Mouse (Mus musculus) neural tube, embryonic 11.5 days (tissue): ENCODE data around the gene Itpkb. TPM values are rescaled to one million over a fixed set of nuclear protein-coding genes. Genes with fewer than 3 reads are reported as not detected.

Source experiments
- ATAC-seq: fragments of 200-750 bp; cut with Nextera tagmentation; 2 replicates; pipeline ENCODE4 v1.8.0; 2017; ENCODE audit warnings: moderate number of reproducible peaks, mild to moderate bottlenecking, moderate TSS enrichment, moderate library complexity; ENCODE audit not compliant: insufficient read depth, low FRiP score, low TSS enrichment
- DNase-seq: peaks from one replicate; pipeline ENCODE4 v3.0.0-alpha.2; 2015; ENCODE audit warnings: low spot score
- H3K27ac ChIP-seq: fragments of 300-500 bp; sonication (generic); 2 replicates; pipeline ENCODE4 v1.5.1; 2014; ENCODE audit warnings: low read depth, mild to moderate bottlenecking, low read length
- H3K27me3 ChIP-seq: fragments of 300-500 bp; sonication (generic); 2 replicates; pipeline ENCODE4 v1.6.1; 2014; ENCODE audit warnings: mild to moderate bottlenecking, low read length, mixed read lengths; ENCODE audit not compliant: control insufficient read depth, insufficient read depth
- H3K36me3 ChIP-seq: fragments of 300-500 bp; sonication (generic); 2 replicates; pipeline ENCODE4 v1.6.1; 2014; ENCODE audit warnings: mild to moderate bottlenecking, low read length, moderate library complexity, mixed read lengths; ENCODE audit not compliant: control insufficient read depth, insufficient read depth
- H3K4me1 ChIP-seq: fragments of 300-500 bp; sonication (generic); 2 replicates; pipeline ENCODE4 v1.6.1; 2014; ENCODE audit warnings: low read length, mixed read lengths; ENCODE audit not compliant: control insufficient read depth, insufficient read depth
- H3K4me2 ChIP-seq: fragments of 300-500 bp; sonication (generic); 2 replicates; pipeline ENCODE4 v1.6.1; 2014; ENCODE audit warnings: low read depth, mild to moderate bottlenecking, moderate library complexity
- H3K4me3 ChIP-seq: fragments of 300-500 bp; sonication (generic); 2 replicates; pipeline ENCODE4 v1.5.1; 2014; ENCODE audit warnings: low read depth, low read length
- H3K9ac ChIP-seq: fragments of 300-500 bp; sonication (generic); 2 replicates; pipeline ENCODE4 v1.6.1; 2014; ENCODE audit warnings: mild to moderate bottlenecking, low read length
- H3K9me3 ChIP-seq: fragments of 300-500 bp; sonication (generic); 2 replicates; pipeline ENCODE4 v1.6.1; 2016; ENCODE audit warnings: low read length; ENCODE audit not compliant: control insufficient read depth
- WGBS: fragments of 180-500 bp; shearing (Covaris S2); extraction: QIAGEN DNeasy Blood & Tissue Kit; methylation state at CpG from one replicate; pipeline ENCODE4 v1.1.7; 2014; 5-methylcytosine and 5-hydroxymethylcytosine counted together
- polyA plus RNA-seq: library from polyadenylated mRNA; unstranded; fragments of >200 nt; fragmentation: Nextera tagmentation; extraction: Ambion mirVana; gene quantifications from 2 replicates; pipeline ENCODE4 v1.2.1, GENCODE M21; 2014

The Itpkb gene
- polyA plus RNA-seq, 1 experiment from 2014 or later: 2.6 TPM

DNA sequence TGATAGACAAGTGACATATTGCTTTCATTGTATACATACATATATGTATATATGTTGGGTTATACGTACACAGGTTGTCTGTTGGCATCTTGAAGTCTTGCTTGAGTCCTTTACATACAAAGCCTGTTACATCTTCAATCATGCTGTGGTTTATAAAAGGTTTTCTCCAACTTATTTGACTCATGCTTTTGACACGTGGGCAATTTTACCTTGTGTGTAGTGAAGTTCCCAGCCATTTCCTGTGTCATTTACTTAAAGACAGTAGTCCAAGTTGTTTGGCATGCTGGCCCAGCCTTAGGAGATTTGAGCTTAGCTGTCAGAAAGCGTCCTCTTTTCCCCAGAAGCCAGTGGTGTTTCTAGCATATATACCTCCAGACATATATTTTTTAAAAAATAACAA is 68.2 kb downstream of the Itpkb start:
- no peak overlapping the region for H3K27ac ChIP-seq
- H3K9ac ChIP-seq: no peak overlapping the region
- no peak overlapping the region for H3K4me2 ChIP-seq
- no peaks in the 10 kb centered on the region for H3K36me3 ChIP-seq
- no peaks in the 10 kb centered on the region for H3K4me1 ChIP-seq
- no peaks in the 10 kb centered on the region for H3K9me3 ChIP-seq
- WGBS: 76% methylated on average over 3 of the region's 3 CpGs
- no peaks in the 10 kb centered on the region for H3K27me3 ChIP-seq
- H3K4me3 ChIP-seq: no peak overlapping the region
- ATAC-seq: no peak
- DNase-seq: no peak

GRCm38 (mm10) chr1:180400691-180401455 is 70.6 kb downstream of the Itpkb start:
- no peaks in the 10 kb centered on the region for H3K27me3 ChIP-seq

DNA sequence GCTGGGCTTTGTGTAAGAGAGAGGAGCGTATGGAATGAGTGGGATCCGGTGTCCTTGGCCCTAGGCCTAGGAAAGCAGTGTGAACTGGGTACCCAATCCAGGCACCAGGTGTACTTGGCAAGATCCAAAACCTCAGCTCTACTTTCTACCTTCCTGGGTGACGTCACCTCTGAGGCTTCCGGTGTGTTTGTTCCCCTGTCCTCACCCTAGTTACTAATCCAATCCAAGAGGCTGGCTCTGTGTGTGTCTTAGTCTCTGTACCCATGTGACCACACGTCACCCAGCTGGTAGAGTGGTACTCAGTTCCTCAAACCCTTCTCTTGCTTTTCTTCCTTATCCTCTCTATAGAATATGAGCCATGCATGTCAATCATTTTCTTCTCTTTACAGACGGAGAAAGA is 71.4 kb downstream of the Itpkb start:
- Histone ChIP-seq H3K4me2 (no peak overlapping the region), H3K4me1 (no peaks in the 10 kb centered on the region; the same call in 1 of the 2 replicates), H3K27me3 (no peaks in the 10 kb centered on the region), H3K9me3 (no peaks in the 10 kb centered on the region), H3K9ac (no peak overlapping the region), H3K27ac (no peak overlapping the region), H3K36me3 (no peaks in the 10 kb centered on the region), H3K4me3 (no peak overlapping the region)
- WGBS: 92% methylated on average over 6 of the region's 6 CpGs
- DNase-seq (no peak), ATAC-seq (no peak)

More at GRCm38 (mm10) chr1:180400691-180401455, 70.6 kb downstream of the Itpkb start:
- Histone ChIP-seq H3K4me1 (no peaks in the 10 kb centered on the region), H3K36me3 (no peaks in the 10 kb centered on the region), H3K9ac (no peak overlapping the region), H3K27ac (no peak overlapping the region), H3K4me3 (no peak overlapping the region), H3K4me2 (no peak overlapping the region), H3K9me3 (no peaks in the 10 kb centered on the region)
- ATAC-seq: no peak
- WGBS: 79% methylated on average over 4 of the region's 4 CpGs
- no peak for DNase-seq

GRCm38 (mm10) chr1:180402481-180403081 is 72.3 kb downstream of the Itpkb start:
- ATAC-seq (no peak), DNase-seq (no peak)
- Histone ChIP-seq H3K4me1 (peaks cover 4% of the 10 kb centered on the region; the same call in 1 of the 2 replicates), H3K27me3 (no peaks in the 10 kb centered on the region), H3K4me2 (no peak overlapping the region), H3K36me3 (no peaks in the 10 kb centered on the region), H3K4me3 (no peak overlapping the region), H3K9me3 (no peaks in the 10 kb centered on the region), H3K27ac (no peak overlapping the region), H3K9ac (no peak overlapping the region)
- 90% methylated on average over 11 of the region's 11 CpGs for WGBS

DNA sequence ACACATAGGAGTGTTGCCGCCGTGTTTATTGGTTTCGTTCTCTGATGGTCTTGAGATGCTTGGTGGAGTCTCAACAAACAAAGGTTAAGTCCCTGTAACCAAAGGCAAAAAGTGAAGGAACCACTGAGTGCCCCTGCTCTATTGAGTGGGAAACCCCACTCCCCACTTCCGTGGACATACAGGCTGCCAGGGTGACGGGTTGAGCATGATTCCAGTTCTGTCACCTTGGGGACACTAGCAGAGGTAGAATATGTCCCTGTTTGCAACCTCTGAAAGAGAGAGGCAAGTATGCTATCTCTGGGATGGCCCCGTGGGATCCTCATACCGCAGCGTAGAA is 73.0 kb downstream of the Itpkb start:
- H3K4me3 ChIP-seq: no peak overlapping the region
- no peak for ATAC-seq
- H3K27ac ChIP-seq: no peak overlapping the region
- DNase-seq: no peak
- no peaks in the 10 kb centered on the region for H3K36me3 ChIP-seq
- H3K9me3 ChIP-seq: no peaks in the 10 kb centered on the region
- H3K9ac ChIP-seq: no peak overlapping the region
- peaks cover 4% of the 10 kb centered on the region; the same call in 1 of the 2 replicates for H3K4me1 ChIP-seq
- WGBS: 92% methylated on average over 8 of the region's 8 CpGs
- H3K4me2 ChIP-seq: no peak overlapping the region
- H3K27me3 ChIP-seq: no peaks in the 10 kb centered on the region

- Histone ChIP-seq H3K4me2 (no peak overlapping the region), H3K4me3 (no peak overlapping the region), H3K4me1 (peaks cover 4% of the 10 kb centered on the region; the same call in 1 of the 2 replicates), H3K27ac (no peak overlapping the region), H3K36me3 (no peaks in the 10 kb centered on the region), H3K9ac (0 out of 2 replicates have a peak overlapping the region, but pooled peaks have one; percentile 10), H3K9me3 (no peaks in the 10 kb centered on the region), H3K27me3 (no peaks in the 10 kb centered on the region)
- WGBS: 79% methylated on average over 32 of the region's 32 CpGs
- no peak for DNase-seq
- no peak for ATAC-seq
Measured at GRCm38 (mm10) chr1:180403694-180404606, 73.7 kb downstream of the Itpkb start.

GRCm38 (mm10) chr1:180404706-180405105 is 74.4 kb downstream of the Itpkb start:
- Histone ChIP-seq H3K9me3 (no peaks in the 10 kb centered on the region), H3K27me3 (no peaks in the 10 kb centered on the region), H3K27ac (no peak overlapping the region), H3K4me2 (no peak overlapping the region), H3K36me3 (no peaks in the 10 kb centered on the region), H3K4me3 (no peak overlapping the region), H3K4me1 (peaks cover 4% of the 10 kb centered on the region; the same call in 1 of the 2 replicates), H3K9ac (no peak overlapping the region)
- WGBS: 90% methylated on average over 3 of the region's 3 CpGs
- DNase-seq (no peak), ATAC-seq (no peak)

DNA sequence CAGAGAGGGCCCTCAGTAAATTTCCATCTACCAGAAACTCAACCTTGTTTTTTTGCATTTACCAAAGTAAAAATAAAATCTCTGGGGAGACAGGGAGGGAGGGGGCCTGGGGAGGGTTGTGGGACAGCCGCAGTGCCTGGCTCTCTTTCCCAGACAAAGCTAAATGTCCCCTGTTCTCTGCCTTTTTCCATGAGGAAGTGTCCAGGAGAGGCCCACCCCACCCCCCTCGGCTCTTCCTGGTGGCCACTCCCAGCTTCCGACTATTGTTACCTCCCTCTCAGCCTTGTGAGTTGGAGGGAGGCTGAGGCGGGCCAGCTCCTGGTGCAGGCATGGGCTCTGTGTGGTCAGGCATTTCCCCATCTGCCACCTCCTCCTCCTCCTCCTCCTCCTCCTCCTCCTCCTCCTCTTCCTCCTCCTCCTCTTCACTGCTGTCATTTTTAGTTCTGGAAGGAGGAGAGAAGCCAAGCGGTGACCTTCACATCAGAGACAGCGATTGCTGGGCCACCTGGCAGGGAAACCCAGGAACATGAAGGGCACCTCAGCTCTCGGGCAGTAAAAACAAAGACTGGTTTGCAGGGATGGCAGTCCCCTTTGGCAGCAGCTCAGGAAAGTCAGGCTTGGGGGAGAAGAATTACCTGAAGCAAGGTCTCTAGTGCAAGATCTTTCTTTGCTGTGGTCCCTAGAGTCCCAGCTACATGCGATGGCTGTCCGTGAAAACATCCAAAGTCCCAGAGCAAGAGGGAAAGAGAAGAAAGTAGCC is 75.5 kb downstream of the Itpkb start:
- Histone ChIP-seq H3K27ac (no peak overlapping the region), H3K9ac (no peak overlapping the region), H3K4me1 (peaks cover 4% of the 10 kb centered on the region; the same call in 1 of the 2 replicates), H3K27me3 (no peaks in the 10 kb centered on the region), H3K4me3 (no peak overlapping the region), H3K4me2 (no peak overlapping the region), H3K36me3 (no peaks in the 10 kb centered on the region), H3K9me3 (no peaks in the 10 kb centered on the region)
- no peak for ATAC-seq
- 85% methylated on average over 9 of the region's 9 CpGs for WGBS
- DNase-seq: no peak
